In genomic region chr12:84989456-84989855, GRCm38 (mm10) we compare ENCODE assay signal across 21 mouse cellular contexts.
"Had no signal": no experiment of that assay in that cellular context is flagged by ENCODE, and none has a peak within 500 bp of the region (broad histone marks: within the 10 kb centered on the region; RNA-seq: fewer than 3 reads in every experiment).

No protein-coding gene starts in this region.

- H3K27me3 ChIP-seq: lung, embryonic 15.5 days had no signal

- H3K4me2 ChIP-seq: limb, embryonic 13.5 days; liver, embryonic 12.5 days; liver, embryonic 15.5 days; lung, embryonic 15.5 days; midbrain, embryonic 11.5 days had no signal

- H3K27ac ChIP-seq: layer of hippocampus, adult 2 months; limb, embryonic 10.5 days; limb, embryonic 13.5 days; liver, embryonic 12.5 days; liver, embryonic 15.5 days; lung, embryonic 15.5 days; stomach, postnatal 0 days had no signal

- DNase-seq: kidney, postnatal 25 days; layer of hippocampus, adult 9-11 months; liver; lung, adult 18-20 months; lung, postnatal 10 days; lung, postnatal 36 days; midbrain, embryonic 14.5 days; right cerebral cortex, adult 18-20 months; right cerebral cortex, postnatal 14 days; right cerebral cortex, postnatal 4 days; thymus, adult 2 months; thymus, postnatal 14 days; thymus, postnatal 4 days had no signal

- H3K9me3 ChIP-seq: limb, embryonic 10.5 days; liver, embryonic 12.5 days; liver, embryonic 15.5 days; lung, embryonic 15.5 days had no signal

- H3K4me3 ChIP-seq: layer of hippocampus, adult 2 months; limb, embryonic 10.5 days; limb, embryonic 13.5 days; liver, embryonic 12.5 days; liver, embryonic 15.5 days; lung, embryonic 15.5 days had no signal

- H3K9ac ChIP-seq: limb, embryonic 13.5 days; liver, embryonic 12.5 days; liver, embryonic 15.5 days; lung, embryonic 15.5 days had no signal

- H3K4me1 ChIP-seq: limb, embryonic 10.5 days; limb, embryonic 13.5 days; lung, embryonic 15.5 days had no signal

- ATAC-seq: liver, embryonic 12.5 days had no signal
